Mouse (Mus musculus): ENCODE data around the gene 4933415F23Rik. TPM values are rescaled to one million over a fixed set of nuclear protein-coding genes. Genes with fewer than 3 reads are reported as not detected.
A peak's percentile ranks its signal among the peaks of the same experiment; 100 is the strongest.

Gene 4933415F23Rik
- polyA plus RNA-seq, 1 experiment from 2014 or later = not detected

DNA sequence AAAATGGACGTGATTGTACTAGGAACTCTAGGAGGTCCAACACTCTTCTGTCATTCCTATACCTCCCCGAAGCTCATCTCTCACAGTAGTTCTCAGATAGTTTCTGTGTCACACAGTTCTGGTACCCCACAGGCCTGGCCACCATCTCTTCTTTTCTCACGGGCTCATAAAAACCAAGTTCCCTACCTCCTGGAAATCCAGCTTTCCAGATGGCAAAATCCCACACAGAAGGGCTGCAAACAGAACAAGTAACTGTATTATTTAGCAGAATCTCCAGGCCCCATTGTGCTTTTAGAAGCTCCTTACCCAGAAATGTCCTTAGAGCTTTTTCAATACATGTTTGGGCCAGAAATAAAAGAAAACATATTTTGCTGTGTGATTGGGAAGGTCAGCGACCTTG is 828 bp upstream of the 4933415F23Rik start:
- H3K36me3 ChIP-seq (ENCODE audit: control insufficient read depth, insufficient read depth, low read length) = no peaks in the 10 kb centered on the region
- H3K9ac ChIP-seq (ENCODE audit: low read length) = no peak overlapping the region
- 76% methylated on average over 4 of the region's 4 CpGs for WGBS
- H3K4me1 ChIP-seq (replicated peaks; ENCODE audit: control insufficient read depth, insufficient read depth, low read length) = no peaks in the 10 kb centered on the region
- no peak overlapping the region for H3K4me2 ChIP-seq (ENCODE audit: low read depth, low read length)
- no peak overlapping the region for H3K4me3 ChIP-seq (ENCODE audit: low read length)
- no peak for ATAC-seq (ENCODE audit: low read depth)
- H3K9me3 ChIP-seq (ENCODE audit: control insufficient read depth, low read length) = no peaks in the 10 kb centered on the region
- no peaks in the 10 kb centered on the region for H3K27me3 ChIP-seq (ENCODE audit: control insufficient read depth, insufficient read depth, low read depth, low read length)
- H3K27ac ChIP-seq (ENCODE audit: low read length) = no peak overlapping the region

DNA sequence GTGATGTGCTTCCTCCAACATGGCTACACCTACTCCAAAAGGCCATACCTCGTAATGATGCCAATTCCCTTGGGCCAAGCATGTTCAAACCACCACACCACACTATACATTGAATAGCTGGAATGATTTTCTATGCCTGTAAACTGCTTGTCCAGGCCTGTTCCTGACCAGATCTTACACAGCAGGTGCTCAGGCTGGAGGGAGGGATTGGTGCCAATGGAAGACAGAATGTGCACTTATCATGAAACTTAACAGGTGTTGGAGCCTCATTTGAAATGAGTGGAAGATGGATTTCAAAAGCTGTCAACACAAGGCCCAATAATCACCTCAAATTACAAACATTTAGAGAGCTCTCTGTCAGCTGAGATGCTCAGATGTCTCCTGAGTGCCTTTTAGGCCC is 2.3 kb downstream of the 4933415F23Rik start:
- Histone ChIP-seq H3K4me1 (replicated peaks; ENCODE audit: control insufficient read depth, insufficient read depth, low read length) (no peaks in the 10 kb centered on the region), H3K9me3 (ENCODE audit: control insufficient read depth, low read length) (no peaks in the 10 kb centered on the region), H3K4me3 (ENCODE audit: low read length) (no peak overlapping the region), H3K27ac (ENCODE audit: low read length) (no peak overlapping the region), H3K36me3 (ENCODE audit: control insufficient read depth, insufficient read depth, low read length) (no peaks in the 10 kb centered on the region), H3K27me3 (ENCODE audit: control insufficient read depth, insufficient read depth, low read depth, low read length) (no peaks in the 10 kb centered on the region), H3K9ac (ENCODE audit: low read length) (no peak overlapping the region), H3K4me2 (ENCODE audit: low read depth, low read length) (no peak overlapping the region)
- no peak for ATAC-seq (ENCODE audit: low read depth)
- 63% methylated on average over 1 of the region's 1 CpGs for WGBS

DNA sequence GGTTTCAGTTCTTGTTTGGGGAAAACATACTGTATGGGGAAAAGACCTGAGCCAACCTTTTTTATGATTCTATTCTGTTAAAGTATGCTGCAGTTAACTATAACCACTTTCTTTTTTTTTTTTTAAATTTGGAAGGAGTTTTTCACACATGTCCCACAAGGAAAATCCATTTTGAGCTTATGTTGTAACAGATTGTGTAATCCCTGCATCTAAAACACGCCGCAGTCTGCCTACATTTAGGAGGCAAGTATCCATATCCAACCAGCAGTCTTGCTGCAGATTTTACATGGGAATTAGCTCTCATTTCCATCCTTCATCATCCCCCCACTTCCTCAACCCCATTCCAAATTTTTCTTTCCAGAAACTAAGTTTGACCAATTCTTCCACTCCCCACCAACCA is 3.6 kb downstream of the 4933415F23Rik start:
- no peak overlapping the region for H3K4me2 ChIP-seq (ENCODE audit: low read depth, low read length)
- H3K36me3 ChIP-seq (ENCODE audit: control insufficient read depth, insufficient read depth, low read length) = no peaks in the 10 kb centered on the region
- H3K4me1 ChIP-seq (replicated peaks; ENCODE audit: control insufficient read depth, insufficient read depth, low read length) = no peaks in the 10 kb centered on the region
- no peak overlapping the region for H3K27ac ChIP-seq (ENCODE audit: low read length)
- H3K9me3 ChIP-seq (ENCODE audit: control insufficient read depth, low read length) = no peaks in the 10 kb centered on the region
- H3K9ac ChIP-seq (ENCODE audit: low read length) = no peak overlapping the region
- H3K4me3 ChIP-seq (ENCODE audit: low read length) = no peak overlapping the region
- 81% methylated on average over 2 of the region's 2 CpGs for WGBS
- no peak for ATAC-seq (ENCODE audit: low read depth)
- H3K27me3 ChIP-seq (ENCODE audit: control insufficient read depth, insufficient read depth, low read depth, low read length) = no peaks in the 10 kb centered on the region

DNA sequence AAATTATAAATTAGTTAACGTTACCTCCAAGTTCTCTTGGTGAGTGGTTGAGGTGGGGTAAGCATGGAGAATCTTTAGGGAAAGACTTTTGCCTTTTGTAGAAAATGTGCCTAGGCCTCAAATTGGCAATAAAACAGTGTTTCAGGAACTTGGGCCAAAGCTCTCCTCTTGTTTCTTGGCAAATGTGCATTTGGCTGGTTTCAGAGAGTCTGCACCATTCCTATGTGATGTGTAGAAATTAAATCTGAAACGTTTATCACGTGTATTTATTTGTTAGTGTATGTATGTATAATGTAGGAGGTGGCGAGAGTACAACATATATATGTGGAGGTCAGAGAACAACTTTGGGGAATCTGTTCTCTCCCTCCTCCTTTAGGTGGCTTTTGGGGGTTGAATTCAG is 4.1 kb downstream of the 4933415F23Rik start:
- 69% methylated on average over 4 of the region's 4 CpGs for WGBS
- no peak overlapping the region for H3K4me2 ChIP-seq (ENCODE audit: low read depth, low read length)

DNA sequence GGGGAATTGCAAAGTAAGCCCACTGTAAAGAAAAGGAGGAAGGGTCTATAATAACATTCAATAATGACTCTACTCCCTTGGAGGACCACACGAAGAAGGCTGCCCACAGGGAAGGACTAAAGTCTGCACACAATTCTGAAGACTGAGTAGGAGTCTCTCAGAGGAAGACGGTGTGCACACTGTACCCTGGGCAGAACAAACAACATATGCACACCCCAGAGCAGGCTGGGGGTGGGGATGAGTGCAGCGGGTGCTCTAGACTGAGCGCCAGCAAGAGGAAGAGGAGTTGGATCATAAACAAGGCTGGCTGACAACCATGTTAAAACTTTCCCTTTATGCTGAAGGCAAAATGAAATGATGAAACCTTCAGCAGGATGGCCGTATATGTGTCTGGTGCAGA is 34.3 kb downstream of the 4933415F23Rik start:
- 76% methylated on average over 5 of the region's 5 CpGs for WGBS
- no peak overlapping the region for H3K9ac ChIP-seq (ENCODE audit: low read length)

More for the DNA sequence above, 4.1 kb downstream of the 4933415F23Rik start:
- Histone ChIP-seq H3K9me3 (ENCODE audit: control insufficient read depth, low read length) (no peaks in the 10 kb centered on the region), H3K4me1 (replicated peaks; ENCODE audit: control insufficient read depth, insufficient read depth, low read length) (no peaks in the 10 kb centered on the region), H3K36me3 (ENCODE audit: control insufficient read depth, insufficient read depth, low read length) (no peaks in the 10 kb centered on the region), H3K27me3 (ENCODE audit: control insufficient read depth, insufficient read depth, low read depth, low read length) (no peaks in the 10 kb centered on the region), H3K4me3 (ENCODE audit: low read length) (no peak overlapping the region), H3K27ac (ENCODE audit: low read length) (no peak overlapping the region), H3K9ac (ENCODE audit: low read length) (no peak overlapping the region)
- ATAC-seq (ENCODE audit: low read depth) = no peak

DNA sequence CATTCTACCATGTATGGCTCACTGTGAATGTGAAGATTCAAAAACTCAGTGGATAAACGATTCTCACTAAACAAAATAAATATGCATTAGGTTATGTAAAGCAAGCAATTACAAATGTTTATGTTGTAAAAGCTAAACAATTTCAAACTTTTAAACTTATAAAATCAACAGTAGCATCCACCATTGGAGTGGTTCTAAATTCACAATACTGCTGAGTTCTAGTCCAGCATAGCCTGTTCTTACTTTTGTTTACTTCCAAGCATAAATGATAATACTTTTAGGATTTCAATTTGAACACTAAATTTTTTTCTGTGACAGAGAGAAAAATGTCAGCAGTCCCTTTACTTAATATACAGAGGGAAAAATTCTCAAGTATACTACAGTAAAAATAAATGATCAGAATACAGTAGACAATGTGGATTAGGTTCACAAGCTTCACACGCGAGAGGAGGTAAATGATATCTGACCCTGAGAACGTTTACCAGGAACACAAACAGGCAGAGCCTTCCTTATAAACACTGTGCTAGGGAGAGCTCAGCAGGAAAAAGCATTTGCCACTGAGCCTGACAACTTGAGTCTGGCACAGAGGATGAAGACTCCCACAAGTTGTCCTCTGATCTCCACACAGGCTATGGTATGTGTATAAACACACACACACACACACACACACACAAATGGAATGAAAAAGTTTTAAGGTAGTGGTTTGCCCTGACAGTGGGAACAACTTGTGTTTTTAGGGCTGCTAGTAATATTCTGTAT is 37.2 kb downstream of the 4933415F23Rik start:
- Histone ChIP-seq H3K36me3 (ENCODE audit: control insufficient read depth, insufficient read depth, low read length) (no peaks in the 10 kb centered on the region), H3K4me2 (ENCODE audit: low read depth, low read length) (no peak overlapping the region), H3K27ac (ENCODE audit: low read length) (no peak overlapping the region), H3K4me1 (replicated peaks; ENCODE audit: control insufficient read depth, insufficient read depth, low read length) (peaks cover 4% of the 10 kb centered on the region), H3K27me3 (ENCODE audit: control insufficient read depth, insufficient read depth, low read depth, low read length) (no peaks in the 10 kb centered on the region), H3K4me3 (ENCODE audit: low read length) (no peak overlapping the region), H3K9ac (ENCODE audit: low read length) (no peak overlapping the region), H3K9me3 (ENCODE audit: control insufficient read depth, low read length) (no peaks in the 10 kb centered on the region)
- no peak for ATAC-seq (ENCODE audit: low read depth)
- 30% methylated on average over 4 of the region's 4 CpGs for WGBS

More for the DNA sequence above, 34.3 kb downstream of the 4933415F23Rik start:
- ATAC-seq (ENCODE audit: low read depth) = no peak
- H3K4me3 ChIP-seq (ENCODE audit: low read length) = no peak overlapping the region
- no peaks in the 10 kb centered on the region for H3K9me3 ChIP-seq (ENCODE audit: control insufficient read depth, low read length)
- no peaks in the 10 kb centered on the region for H3K4me1 ChIP-seq (replicated peaks; ENCODE audit: control insufficient read depth, insufficient read depth, low read length)
- no peaks in the 10 kb centered on the region for H3K36me3 ChIP-seq (ENCODE audit: control insufficient read depth, insufficient read depth, low read length)
- H3K27me3 ChIP-seq (ENCODE audit: control insufficient read depth, insufficient read depth, low read depth, low read length) = no peaks in the 10 kb centered on the region
- no peak overlapping the region for H3K27ac ChIP-seq (ENCODE audit: low read length)
- no peak overlapping the region for H3K4me2 ChIP-seq (ENCODE audit: low read depth, low read length)

DNA sequence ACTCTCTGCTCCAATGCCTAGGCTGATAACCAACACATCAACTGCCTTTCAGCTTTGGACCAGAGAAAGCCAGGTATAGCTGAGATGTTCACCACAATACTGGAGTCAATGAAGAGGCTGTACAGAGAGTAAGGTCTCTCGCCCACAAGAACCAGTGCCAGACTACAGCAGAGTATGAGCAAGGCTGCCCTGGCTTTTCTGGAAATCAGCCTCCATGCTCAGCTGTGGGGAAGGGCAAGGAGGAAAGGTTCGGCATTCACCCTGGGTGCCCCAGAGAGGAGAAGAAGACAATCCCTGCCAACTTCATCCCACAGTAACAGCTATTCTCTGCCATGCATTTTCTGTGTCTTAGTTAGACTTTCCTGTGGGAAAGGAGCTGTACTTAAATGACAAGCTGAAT is 38.1 kb downstream of the 4933415F23Rik start:
- no peak overlapping the region for H3K9ac ChIP-seq (ENCODE audit: low read length)
- no peaks in the 10 kb centered on the region for H3K27me3 ChIP-seq (ENCODE audit: control insufficient read depth, insufficient read depth, low read depth, low read length)
- WGBS = 60% methylated on average over 2 of the region's 2 CpGs
- no peak overlapping the region for H3K4me3 ChIP-seq (ENCODE audit: low read length)
- ATAC-seq (ENCODE audit: low read depth) = no peak
- no peaks in the 10 kb centered on the region for H3K36me3 ChIP-seq (ENCODE audit: control insufficient read depth, insufficient read depth, low read length)
- H3K4me2 ChIP-seq (ENCODE audit: low read depth, low read length) = no peak overlapping the region
- H3K27ac ChIP-seq (ENCODE audit: low read length) = no peak overlapping the region
- peaks cover 4% of the 10 kb centered on the region for H3K4me1 ChIP-seq (replicated peaks; ENCODE audit: control insufficient read depth, insufficient read depth, low read length)
- no peaks in the 10 kb centered on the region for H3K9me3 ChIP-seq (ENCODE audit: control insufficient read depth, low read length)

DNA sequence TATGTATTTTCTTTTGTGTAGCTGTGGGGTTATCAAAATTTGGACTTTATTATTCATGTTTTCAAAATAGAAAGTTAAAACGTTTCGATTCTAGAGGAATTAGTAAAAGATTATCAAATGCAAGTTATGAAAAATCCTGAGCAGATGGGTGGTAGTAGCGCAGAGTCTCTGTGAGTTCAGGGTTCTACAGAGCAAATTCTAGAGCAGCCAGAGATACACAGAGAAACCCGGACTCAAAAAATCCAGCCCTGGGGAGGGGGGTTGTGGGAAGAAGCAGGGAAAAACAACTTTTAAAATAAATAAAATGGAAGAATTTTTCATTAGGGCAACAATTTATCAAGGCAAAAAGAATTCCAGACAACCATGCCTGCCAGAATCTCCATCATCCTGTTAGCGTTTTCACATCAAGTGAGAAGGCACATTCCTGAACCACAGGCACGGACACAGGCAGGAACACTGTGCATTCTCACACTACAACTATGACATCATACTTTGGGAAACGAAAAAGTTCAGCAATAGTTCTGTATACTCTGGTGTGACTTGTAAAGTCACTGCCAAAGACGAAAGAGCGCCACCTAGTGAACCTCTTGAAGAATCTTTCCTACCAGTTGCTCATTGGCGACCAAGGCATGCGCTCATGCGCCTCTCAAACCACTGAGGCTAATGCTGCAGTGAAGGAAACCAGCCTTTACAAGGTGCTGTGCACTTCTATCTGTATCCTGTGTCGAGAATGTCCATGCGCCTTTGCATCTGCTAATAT is 40.3 kb downstream of the 4933415F23Rik start:
- WGBS = 18% methylated on average over 14 of the region's 14 CpGs
- peak overlapping the region; percentile 25 for H3K4me2 ChIP-seq (ENCODE audit: low read depth, low read length)
- H3K9me3 ChIP-seq (ENCODE audit: control insufficient read depth, low read length) = no peaks in the 10 kb centered on the region
- H3K4me1 ChIP-seq (replicated peaks; ENCODE audit: control insufficient read depth, insufficient read depth, low read length) = peaks cover 4% of the 10 kb centered on the region
- no peak overlapping the region for H3K4me3 ChIP-seq (ENCODE audit: low read length)
- ATAC-seq (ENCODE audit: low read depth) = peak; percentile 96
- H3K27me3 ChIP-seq (ENCODE audit: control insufficient read depth, insufficient read depth, low read depth, low read length) = no peaks in the 10 kb centered on the region
- no peaks in the 10 kb centered on the region for H3K36me3 ChIP-seq (ENCODE audit: control insufficient read depth, insufficient read depth, low read length)
- H3K9ac ChIP-seq (ENCODE audit: low read length) = no peak overlapping the region
- H3K27ac ChIP-seq (ENCODE audit: low read length) = no peak overlapping the region

DNA sequence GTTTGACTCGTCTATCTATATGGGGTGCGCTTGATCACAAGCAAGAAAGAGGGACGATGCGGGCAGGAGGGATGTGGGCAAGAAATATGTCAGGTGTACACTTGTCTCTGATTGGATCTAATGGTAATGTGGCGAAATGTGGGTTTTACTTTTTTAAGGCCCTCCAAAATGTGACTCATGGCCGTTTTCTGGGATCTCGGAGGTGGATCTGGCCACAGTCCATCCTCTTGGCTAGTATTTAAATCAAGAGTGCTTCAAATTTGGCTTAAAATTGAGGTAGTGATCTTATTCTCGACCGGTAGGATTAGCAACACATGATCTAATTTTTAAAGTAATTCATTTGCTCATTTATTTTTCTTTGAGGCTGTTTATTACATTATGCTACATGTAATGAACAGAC is 42.0 kb downstream of the 4933415F23Rik start:
- Histone ChIP-seq H3K4me2 (ENCODE audit: low read depth, low read length) (no peak overlapping the region), H3K4me1 (replicated peaks; ENCODE audit: control insufficient read depth, insufficient read depth, low read length) (peaks cover 4% of the 10 kb centered on the region), H3K27me3 (ENCODE audit: control insufficient read depth, insufficient read depth, low read depth, low read length) (no peaks in the 10 kb centered on the region), H3K27ac (ENCODE audit: low read length) (no peak overlapping the region), H3K9ac (ENCODE audit: low read length) (no peak overlapping the region), H3K9me3 (ENCODE audit: control insufficient read depth, low read length) (no peaks in the 10 kb centered on the region), H3K36me3 (ENCODE audit: control insufficient read depth, insufficient read depth, low read length) (no peaks in the 10 kb centered on the region), H3K4me3 (ENCODE audit: low read length) (no peak overlapping the region)
- no peak for ATAC-seq (ENCODE audit: low read depth)
- WGBS = 85% methylated on average over 9 of the region's 9 CpGs

Data from lung, embryonic 16.5 days (tissue).